Mouse (Mus musculus) liver, embryonic 16.5 days (tissue): Measurements from ENCODE around the gene Rxra. TPM values are rescaled to one million over a fixed set of nuclear protein-coding genes. Genes with fewer than 3 reads are reported as not detected.

ENCODE experiments used
- ATAC-seq: fragments of 200-750 bp; cut with Nextera tagmentation; 2 replicates; pipeline ENCODE4 v1.8.0; 2017; ENCODE audit warnings: low read depth, mild to moderate bottlenecking, moderate number of reproducible peaks, moderate library complexity
- H3K27ac ChIP-seq: fragments of 300-500 bp; sonication (generic); 2 replicates; pipeline ENCODE4 v1.5.1; 2014; ENCODE audit warnings: mild to moderate bottlenecking, low read length
- H3K27me3 ChIP-seq: fragments of 300-500 bp; sonication (generic); 2 replicates; pipeline ENCODE4 v1.6.1; 2014; ENCODE audit warnings: low read depth, low read length, mixed read lengths; ENCODE audit not compliant: control insufficient read depth, insufficient read depth
- H3K36me3 ChIP-seq: fragments of 300-500 bp; sonication (generic); 2 replicates; pipeline ENCODE4 v1.6.1; 2014; ENCODE audit warnings: mild to moderate bottlenecking; ENCODE audit not compliant: control insufficient read depth, insufficient read depth
- H3K4me1 ChIP-seq: fragments of 300-500 bp; sonication (generic); 2 replicates; pipeline ENCODE4 v1.6.1; 2014; ENCODE audit warnings: low read depth, low read length, mixed read lengths; ENCODE audit not compliant: control insufficient read depth
- H3K4me2 ChIP-seq: fragments of 300-500 bp; sonication (generic); 2 replicates; pipeline ENCODE4 v1.6.1; 2014; ENCODE audit warnings: low read depth, low read length, mixed read lengths
- H3K4me3 ChIP-seq: fragments of 300-500 bp; sonication (generic); 2 replicates; pipeline ENCODE4 v1.5.1; 2014; ENCODE audit warnings: low read depth, mild to moderate bottlenecking, low read length
- H3K9ac ChIP-seq: fragments of 300-500 bp; sonication (generic); 2 replicates; pipeline ENCODE4 v1.6.1; 2014; ENCODE audit warnings: low read depth, low read length
- H3K9me3 ChIP-seq: fragments of 300-500 bp; sonication (generic); replicated peaks from 2 replicates; pipeline ENCODE4 v1.6.1; 2016; ENCODE audit warnings: low read length; ENCODE audit not compliant: control insufficient read depth
- WGBS: fragments of 180-500 bp; shearing (Covaris S2); extraction: QIAGEN DNeasy Blood & Tissue Kit; methylation state at CpG from one replicate; pipeline ENCODE4 v1.1.7; 2014; ENCODE audit not compliant: insufficient replicate concordance; 5-methylcytosine and 5-hydroxymethylcytosine counted together
- polyA plus RNA-seq: library from polyadenylated mRNA; unstranded; fragments of >200 nt; fragmentation: Nextera tagmentation; extraction: Ambion mirVana; gene quantifications from 2 replicates; pipeline ENCODE4 v1.2.1, GENCODE M21; 2015

Rxra gene
- polyA plus RNA-seq, 1 experiment from 2014 or later: 5.5 TPM

GRCm38 (mm10) chr2:27686335-27686734 is 10.1 kb downstream of the Rxra start:
- Histone ChIP-seq H3K9me3 (no peaks in the 10 kb centered on the region), H3K4me3 (no peak overlapping the region), H3K4me2 (no peak overlapping the region), H3K9ac (no peak overlapping the region), H3K27ac (no peak overlapping the region), H3K36me3 (no peaks in the 10 kb centered on the region), H3K4me1 (peaks cover 24% of the 10 kb centered on the region), H3K27me3 (no peaks in the 10 kb centered on the region)
- ATAC-seq: no peak
- 62% methylated on average over 2 of the region's 2 CpGs for WGBS

GRCm38 (mm10) chr2:27687041-27687440 is 10.8 kb downstream of the Rxra start:
- Histone ChIP-seq H3K9me3 (no peaks in the 10 kb centered on the region), H3K36me3 (no peaks in the 10 kb centered on the region), H3K4me3 (no peak overlapping the region), H3K27me3 (no peaks in the 10 kb centered on the region), H3K9ac (no peak overlapping the region), H3K27ac (no peak overlapping the region), H3K4me2 (no peak overlapping the region), H3K4me1 (peaks cover 27% of the 10 kb centered on the region)
- ATAC-seq: no peak
- WGBS: 42% methylated on average over 1 of the region's 1 CpGs

- Histone ChIP-seq H3K27ac (no peak overlapping the region), H3K36me3 (no peaks in the 10 kb centered on the region), H3K9me3 (no peaks in the 10 kb centered on the region), H3K4me1 (peaks cover 37% of the 10 kb centered on the region), H3K4me3 (no peak overlapping the region), H3K9ac (no peak overlapping the region), H3K4me2 (no peak overlapping the region), H3K27me3 (no peaks in the 10 kb centered on the region)
- peak; percentile 41 for ATAC-seq
- 25% methylated on average over 5 of the region's 5 CpGs for WGBS
These were observed 11.7 kb downstream of the Rxra start for GRCm38 (mm10) chr2:27687973-27688372.

- no peak overlapping the region for H3K4me3 ChIP-seq
- ATAC-seq: no peak
- H3K4me2 ChIP-seq: no peak overlapping the region
- H3K4me1 ChIP-seq: peaks cover 38% of the 10 kb centered on the region
- H3K36me3 ChIP-seq: no peaks in the 10 kb centered on the region
- H3K27ac ChIP-seq: peak overlapping the region; percentile 35
- no peak overlapping the region for H3K9ac ChIP-seq
- no peaks in the 10 kb centered on the region for H3K9me3 ChIP-seq
- no peaks in the 10 kb centered on the region for H3K27me3 ChIP-seq
- 47% methylated on average over 5 of the region's 5 CpGs for WGBS
These were observed 14.5 kb downstream of the Rxra start for GRCm38 (mm10) chr2:27690714-27691113.

- no peak for ATAC-seq
- H3K27me3 ChIP-seq: no peaks in the 10 kb centered on the region
- H3K9ac ChIP-seq: no peak overlapping the region
- H3K4me1 ChIP-seq: peaks cover 38% of the 10 kb centered on the region
- no peaks in the 10 kb centered on the region for H3K9me3 ChIP-seq
- no peak overlapping the region for H3K4me3 ChIP-seq
- WGBS: 53% methylated on average over 14 of the region's 14 CpGs
- H3K27ac ChIP-seq: peak overlapping the region; percentile 35
- H3K36me3 ChIP-seq: no peaks in the 10 kb centered on the region
- no peak overlapping the region for H3K4me2 ChIP-seq
These were observed 15.0 kb downstream of the Rxra start for GRCm38 (mm10) chr2:27691139-27691720.

- Histone ChIP-seq H3K27me3 (no peaks in the 10 kb centered on the region), H3K4me2 (no peak overlapping the region), H3K27ac (no peak overlapping the region), H3K4me1 (peaks cover 35% of the 10 kb centered on the region), H3K9me3 (no peaks in the 10 kb centered on the region), H3K9ac (no peak overlapping the region), H3K4me3 (no peak overlapping the region), H3K36me3 (no peaks in the 10 kb centered on the region)
- 47% methylated on average over 3 of the region's 3 CpGs for WGBS
- no peak for ATAC-seq
These were observed 16.4 kb downstream of the Rxra start for GRCm38 (mm10) chr2:27692608-27693007.

GRCm38 (mm10) chr2:27693684-27694083 is 17.4 kb downstream of the Rxra start:
- H3K27ac ChIP-seq: no peak overlapping the region

GRCm38 (mm10) chr2:27699574-27699973 is 23.3 kb downstream of the Rxra start:
- Histone ChIP-seq H3K27me3 (no peaks in the 10 kb centered on the region), H3K27ac (no peak overlapping the region), H3K9me3 (no peaks in the 10 kb centered on the region), H3K4me3 (no peak overlapping the region), H3K9ac (no peak overlapping the region), H3K4me2 (no peak overlapping the region), H3K4me1 (peaks cover 64% of the 10 kb centered on the region), H3K36me3 (no peaks in the 10 kb centered on the region)
- ATAC-seq: no peak
- 41% methylated on average over 7 of the region's 7 CpGs for WGBS

More at GRCm38 (mm10) chr2:27693684-27694083, 17.4 kb downstream of the Rxra start:
- H3K27me3 ChIP-seq: no peaks in the 10 kb centered on the region
- no peaks in the 10 kb centered on the region for H3K36me3 ChIP-seq
- H3K4me2 ChIP-seq: no peak overlapping the region
- 18% methylated on average over 6 of the region's 6 CpGs for WGBS
- no peaks in the 10 kb centered on the region for H3K9me3 ChIP-seq
- no peak overlapping the region for H3K4me3 ChIP-seq
- peaks cover 39% of the 10 kb centered on the region for H3K4me1 ChIP-seq
- H3K9ac ChIP-seq: no peak overlapping the region
- no peak for ATAC-seq

GRCm38 (mm10) chr2:27702283-27702682 is 26.0 kb downstream of the Rxra start:
- Histone ChIP-seq H3K4me1 (peaks cover 73% of the 10 kb centered on the region), H3K4me2 (no peak overlapping the region), H3K36me3 (no peaks in the 10 kb centered on the region), H3K9ac (no peak overlapping the region), H3K27ac (no peak overlapping the region), H3K4me3 (no peak overlapping the region), H3K9me3 (no peaks in the 10 kb centered on the region), H3K27me3 (no peaks in the 10 kb centered on the region)
- ATAC-seq: no peak
- 43% methylated on average over 3 of the region's 3 CpGs for WGBS
